Mouse (Mus musculus) limb, embryonic 15.5 days (tissue): Measurements from ENCODE around the gene Scp2. TPM values are rescaled to one million over a fixed set of nuclear protein-coding genes. Genes with fewer than 3 reads are reported as not detected.

ENCODE experiments used
- ATAC-seq: fragments of 200-750 bp; cut with Nextera tagmentation; 2 replicates; pipeline ENCODE4 v1.8.0; 2017; ENCODE audit warnings: low read depth, moderate TSS enrichment; ENCODE audit not compliant: insufficient number of reproducible peaks, low FRiP score, low TSS enrichment
- H3K27ac ChIP-seq: fragments of 300-500 bp; sonication (generic); 2 replicates; pipeline ENCODE4 v1.5.1; 2015; ENCODE audit warnings: moderate library complexity, mild to moderate bottlenecking, inconsistent platforms
- H3K27me3 ChIP-seq: fragments of 300-500 bp; sonication (generic); 2 replicates; pipeline ENCODE4 v1.6.1; 2015; ENCODE audit warnings: inconsistent platforms
- H3K36me3 ChIP-seq: fragments of 300-500 bp; sonication (generic); 2 replicates; pipeline ENCODE4 v1.6.1; 2015; ENCODE audit warnings: inconsistent platforms
- H3K4me1 ChIP-seq: fragments of 300-500 bp; sonication (generic); 2 replicates; pipeline ENCODE4 v1.6.1; 2015; ENCODE audit warnings: inconsistent platforms
- H3K4me2 ChIP-seq: fragments of 300-500 bp; sonication (generic); 2 replicates; pipeline ENCODE4 v1.6.1; 2015; ENCODE audit warnings: mild to moderate bottlenecking, inconsistent platforms
- H3K4me3 ChIP-seq: fragments of 300-500 bp; sonication (generic); 2 replicates; pipeline ENCODE4 v1.5.1; 2015; ENCODE audit warnings: mild to moderate bottlenecking, inconsistent platforms
- H3K9ac ChIP-seq: fragments of 300-500 bp; sonication (generic); 2 replicates; pipeline ENCODE4 v1.6.1; 2015; ENCODE audit warnings: inconsistent platforms
- H3K9me3 ChIP-seq: fragments of 300-500 bp; sonication (generic); 2 replicates; pipeline ENCODE4 v1.6.1; 2016; ENCODE audit warnings: inconsistent platforms
- WGBS: fragments of 180-500 bp; shearing (Covaris S2); methylation state at CpG from one replicate; pipeline ENCODE4 v1.1.7; 2015; 5-methylcytosine and 5-hydroxymethylcytosine counted together
- polyA plus RNA-seq: library from polyadenylated mRNA; unstranded; fragments of >200 nt; fragmentation: Nextera tagmentation; extraction: Ambion mirVana; gene quantifications from 2 replicates; pipeline ENCODE4 v1.2.1, GENCODE M21; 2015

Gene Scp2
- polyA plus RNA-seq, 1 experiment from 2014 or later, result 225 TPM

DNA sequence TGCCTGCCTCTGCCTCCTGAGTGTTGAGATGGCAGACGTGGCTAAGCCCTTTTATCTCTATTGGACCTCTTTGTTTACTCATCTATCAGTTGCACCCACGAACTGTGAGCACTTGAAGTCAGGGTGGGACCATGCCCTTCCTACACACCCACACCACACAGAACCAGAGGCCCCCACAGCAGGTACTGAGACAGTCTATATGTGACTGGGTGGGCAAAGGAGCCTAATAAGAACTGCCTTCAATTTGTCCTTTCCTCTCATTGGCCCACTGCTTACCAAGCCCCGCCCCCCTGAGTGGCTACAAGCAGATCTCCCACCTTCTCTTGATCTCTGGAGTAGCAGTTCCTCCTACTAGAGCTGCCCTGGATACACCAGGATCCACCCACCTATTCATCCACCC, 118.6 kb downstream of the Scp2 start:
- peaks cover 13% of the 10 kb centered on the region for H3K4me1 ChIP-seq
- no peak overlapping the region for H3K4me3 ChIP-seq
- no peak overlapping the region for H3K27ac ChIP-seq
- peaks cover 15% of the 10 kb centered on the region for H3K27me3 ChIP-seq
- 32% methylated on average over 3 of the region's 3 CpGs for WGBS
- no peak overlapping the region for H3K9ac ChIP-seq
- H3K4me2 ChIP-seq, result no peak overlapping the region
- no peak for ATAC-seq
- H3K36me3 ChIP-seq, result no peaks in the 10 kb centered on the region
- no peaks in the 10 kb centered on the region for H3K9me3 ChIP-seq

DNA sequence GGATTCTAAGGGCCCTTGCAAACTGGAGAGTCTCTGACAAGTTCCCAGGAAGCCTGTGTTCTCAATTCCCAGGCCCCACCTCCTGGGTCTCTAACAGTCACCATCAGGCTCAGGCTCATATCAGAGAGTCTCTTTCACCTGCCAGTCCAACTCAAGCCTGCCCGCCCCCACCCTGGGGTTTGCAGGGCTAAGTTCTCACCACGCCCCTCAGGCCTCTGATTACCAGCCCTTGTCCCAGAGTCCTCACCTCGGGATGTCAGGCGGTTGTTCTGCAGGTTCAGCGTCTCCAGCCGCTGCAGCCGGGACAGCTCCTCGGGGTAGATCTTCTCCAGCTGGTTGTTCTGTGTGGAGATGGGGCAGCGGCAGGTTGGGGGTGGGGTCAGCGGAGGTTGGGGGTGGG, 119.5 kb downstream of the Scp2 start:
- no peak overlapping the region for H3K4me2 ChIP-seq
- H3K9ac ChIP-seq, result no peak overlapping the region
- H3K4me1 ChIP-seq, result peaks cover 6% of the 10 kb centered on the region
- no peak for ATAC-seq
- 15% methylated on average over 10 of the region's 10 CpGs for WGBS
- H3K27ac ChIP-seq, result no peak overlapping the region
- peaks cover 5% of the 10 kb centered on the region for H3K27me3 ChIP-seq
- H3K9me3 ChIP-seq, result no peaks in the 10 kb centered on the region
- no peak overlapping the region for H3K4me3 ChIP-seq
- H3K36me3 ChIP-seq, result no peaks in the 10 kb centered on the region

DNA sequence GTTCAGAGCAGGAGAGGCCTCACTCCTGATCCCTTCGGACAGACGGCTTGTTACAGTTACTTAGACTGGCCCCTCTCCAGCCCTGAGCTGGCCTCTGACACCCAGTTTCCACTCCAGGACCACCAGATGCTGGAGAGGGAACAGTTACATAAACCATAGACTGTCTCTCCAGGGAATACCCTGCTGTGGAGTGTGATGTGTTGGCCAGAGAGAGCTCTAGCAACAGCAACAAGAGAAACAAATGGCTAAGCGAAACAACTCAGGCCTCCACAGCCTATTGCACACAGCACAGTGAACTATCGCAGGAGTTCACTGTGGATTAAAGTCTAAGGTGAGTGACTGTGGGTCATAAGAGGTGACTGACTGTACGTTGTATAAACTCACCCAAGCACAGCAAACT, 120.2 kb downstream of the Scp2 start:
- H3K27ac ChIP-seq, result no peak overlapping the region
- ATAC-seq, result no peak

DNA sequence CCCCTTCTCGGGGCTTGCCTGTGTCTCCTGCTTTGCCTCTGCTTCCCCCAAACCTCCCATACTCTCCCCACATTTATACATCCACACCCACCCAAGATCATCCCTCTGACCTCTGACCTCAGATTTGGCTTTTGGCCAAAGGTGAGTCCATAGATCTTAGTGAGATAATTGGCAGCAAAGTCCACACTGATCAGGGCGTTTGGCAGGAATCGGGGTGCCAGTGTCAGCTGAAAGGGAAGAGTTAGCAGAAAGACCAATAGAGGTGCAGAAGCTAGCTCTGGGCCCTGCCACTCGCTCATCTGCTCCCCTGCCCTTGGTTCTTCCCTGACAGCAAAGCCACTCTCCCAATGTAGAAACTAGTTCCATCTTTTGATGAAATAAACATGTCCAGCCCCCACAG, 121.6 kb downstream of the Scp2 start:
- no peak for ATAC-seq
- Histone ChIP-seq H3K27me3 (no peaks in the 10 kb centered on the region), H3K27ac (no peak overlapping the region), H3K9me3 (no peaks in the 10 kb centered on the region), H3K4me3 (no peak overlapping the region), H3K36me3 (no peaks in the 10 kb centered on the region), H3K9ac (no peak overlapping the region), H3K4me2 (no peak overlapping the region), H3K4me1 (peaks cover 18% of the 10 kb centered on the region)
- whole genome bisulfite sequencing, result 81% methylated on average over 4 of the region's 4 CpGs

More for the DNA sequence above, 120.2 kb downstream of the Scp2 start:
- Histone ChIP-seq H3K4me2 (no peak overlapping the region), H3K4me1 (peaks cover 6% of the 10 kb centered on the region), H3K4me3 (no peak overlapping the region), H3K36me3 (no peaks in the 10 kb centered on the region), H3K27me3 (no peaks in the 10 kb centered on the region), H3K9me3 (no peaks in the 10 kb centered on the region), H3K9ac (no peak overlapping the region)
- 61% methylated on average over 5 of the region's 5 CpGs for WGBS

DNA sequence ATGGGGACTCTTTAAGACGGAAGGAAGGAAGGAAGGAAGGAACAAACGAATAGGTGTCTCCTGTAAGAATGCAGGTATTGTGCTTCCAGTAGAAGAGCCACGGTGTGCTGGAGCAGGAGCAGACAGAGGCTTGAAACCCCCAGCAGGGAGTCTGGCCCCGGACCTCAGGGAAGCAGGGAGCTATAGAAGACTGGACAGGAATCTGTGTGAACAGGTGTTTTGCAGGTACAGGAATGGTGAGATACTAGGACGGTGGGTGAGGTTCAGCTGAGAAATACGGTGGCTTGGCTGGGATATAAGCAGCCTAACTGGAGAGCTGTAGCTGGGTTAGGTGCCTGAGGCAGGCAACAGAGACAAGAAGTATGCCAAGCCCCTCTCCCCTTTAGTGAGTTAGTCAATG, 124.6 kb downstream of the Scp2 start:
- no peak overlapping the region for H3K4me2 ChIP-seq
- no peak overlapping the region for H3K9ac ChIP-seq
- H3K4me1 ChIP-seq, result peaks cover 12% of the 10 kb centered on the region
- no peak overlapping the region for H3K27ac ChIP-seq
- 77% methylated on average over 6 of the region's 6 CpGs for WGBS
- no peaks in the 10 kb centered on the region for H3K9me3 ChIP-seq
- no peaks in the 10 kb centered on the region for H3K36me3 ChIP-seq
- H3K4me3 ChIP-seq, result no peak overlapping the region
- no peak for ATAC-seq
- H3K27me3 ChIP-seq, result no peaks in the 10 kb centered on the region

DNA sequence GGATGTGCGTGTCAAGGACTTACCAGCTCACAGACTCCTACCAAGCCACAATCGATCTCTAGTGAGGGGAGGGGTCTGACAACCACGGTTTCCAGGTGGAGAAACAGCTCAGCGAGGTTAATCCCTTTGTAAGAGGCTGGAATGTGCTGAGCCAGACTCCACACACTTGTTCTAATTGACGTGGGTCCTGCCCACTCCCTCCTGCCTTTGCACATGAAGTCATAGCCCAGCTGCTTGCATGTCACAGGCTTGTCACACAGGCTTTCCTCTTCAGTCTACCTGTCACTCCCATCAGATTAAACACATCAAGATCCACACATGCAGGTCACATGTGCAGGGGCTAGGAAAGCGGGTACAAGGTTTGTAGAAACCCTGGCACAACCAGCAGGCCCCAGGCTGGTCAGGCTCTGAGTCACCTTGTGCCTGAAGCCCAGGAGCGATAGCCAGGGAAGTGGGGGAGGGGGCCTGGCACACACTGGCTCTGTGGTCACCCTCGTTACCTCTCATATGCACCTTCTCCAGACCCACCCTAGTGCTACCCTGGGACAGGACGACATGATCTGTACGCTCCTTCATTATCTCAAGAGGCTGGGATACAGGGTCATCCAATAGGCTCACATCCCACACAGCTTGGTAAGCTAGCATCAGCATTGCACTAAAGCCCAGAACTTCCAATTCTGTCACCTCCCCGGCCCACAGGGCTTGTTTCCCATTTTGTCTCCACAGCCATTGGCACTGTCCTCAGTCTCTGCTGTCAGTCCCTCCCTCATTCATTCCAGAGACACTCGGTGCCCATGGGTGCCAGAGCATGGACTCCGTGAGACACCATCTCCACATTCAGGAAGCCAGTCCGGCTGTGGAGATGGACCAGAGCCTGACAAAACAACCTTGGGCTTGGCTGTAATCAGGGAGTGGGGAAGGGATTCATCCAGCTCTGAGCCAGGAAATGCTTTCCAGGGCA, 125.6 kb downstream of the Scp2 start:
- Histone ChIP-seq H3K4me2 (no peak overlapping the region), H3K27me3 (no peaks in the 10 kb centered on the region), H3K36me3 (no peaks in the 10 kb centered on the region)

DNA sequence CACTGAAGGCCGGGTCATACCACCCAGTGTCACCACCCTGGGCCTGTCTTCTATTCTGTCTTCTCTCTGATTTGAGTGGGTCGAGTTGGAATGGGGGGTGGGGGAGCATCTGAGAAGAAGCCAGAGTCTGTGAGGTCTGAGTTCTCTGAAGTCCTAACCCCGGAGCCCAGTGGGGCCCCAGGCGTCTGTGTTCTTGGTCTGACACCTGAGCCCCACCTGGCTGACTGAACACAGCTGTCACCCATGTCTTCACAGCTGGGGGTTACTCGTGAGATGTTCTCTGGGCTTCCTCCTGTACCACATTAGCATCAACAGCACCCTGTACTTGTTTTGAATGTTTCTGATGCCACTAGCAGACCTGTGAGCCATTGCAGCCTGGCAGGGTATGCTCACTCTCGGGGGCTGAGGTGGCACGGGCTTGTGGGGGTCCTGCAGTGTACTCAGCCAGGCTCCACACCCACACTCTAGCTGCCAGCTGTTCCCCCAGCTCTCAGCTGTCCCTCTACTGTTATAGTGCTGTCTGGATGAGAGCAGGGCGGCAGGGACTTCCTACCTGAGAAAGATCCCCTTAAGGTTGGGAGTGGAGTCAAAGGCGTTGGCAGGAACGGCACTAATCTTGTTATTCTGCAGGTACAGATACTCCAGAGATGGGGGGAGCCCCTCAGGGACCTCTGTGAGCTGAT, 126.4 kb downstream of the Scp2 start:
- no peak overlapping the region for H3K4me2 ChIP-seq
- ATAC-seq, result no peak

More for the DNA sequence above, 125.6 kb downstream of the Scp2 start:
- no peak overlapping the region for H3K9ac ChIP-seq
- H3K27ac ChIP-seq, result no peak overlapping the region
- H3K4me1 ChIP-seq, result peaks cover 12% of the 10 kb centered on the region
- no peak overlapping the region for H3K4me3 ChIP-seq
- no peak for ATAC-seq
- no peaks in the 10 kb centered on the region for H3K9me3 ChIP-seq
- WGBS, result 51% methylated on average over 13 of the region's 14 CpGs

DNA sequence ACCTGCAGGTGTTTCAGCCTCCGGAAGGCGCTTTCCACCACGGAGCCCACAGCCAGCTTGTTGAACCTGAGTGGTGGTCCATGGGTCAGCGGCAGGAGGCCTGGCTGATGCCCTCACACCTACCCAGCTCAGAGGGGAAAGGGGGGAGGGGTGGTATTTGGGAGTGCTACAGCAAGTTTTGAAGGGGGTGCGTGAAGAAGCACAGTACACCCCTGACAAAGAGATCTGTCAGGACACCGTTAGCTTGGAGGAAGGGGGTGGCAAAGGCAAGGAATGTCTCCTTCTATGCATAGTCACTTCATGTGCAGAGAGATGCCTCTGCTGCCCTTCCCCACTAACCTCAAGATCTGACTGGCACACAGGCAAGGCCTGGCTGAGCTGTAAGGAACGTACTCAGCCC, 127.0 kb downstream of the Scp2 start:
- WGBS, result 77% methylated on average over 7 of the region's 7 CpGs
- no peaks in the 10 kb centered on the region for H3K36me3 ChIP-seq
- H3K9me3 ChIP-seq, result no peaks in the 10 kb centered on the region

More for the DNA sequence above, 126.4 kb downstream of the Scp2 start:
- Histone ChIP-seq H3K27me3 (no peaks in the 10 kb centered on the region), H3K4me1 (peaks cover 12% of the 10 kb centered on the region), H3K9me3 (no peaks in the 10 kb centered on the region), H3K9ac (no peak overlapping the region), H3K36me3 (no peaks in the 10 kb centered on the region), H3K4me3 (no peak overlapping the region), H3K27ac (no peak overlapping the region)
- WGBS, result 41% methylated on average over 10 of the region's 10 CpGs

DNA sequence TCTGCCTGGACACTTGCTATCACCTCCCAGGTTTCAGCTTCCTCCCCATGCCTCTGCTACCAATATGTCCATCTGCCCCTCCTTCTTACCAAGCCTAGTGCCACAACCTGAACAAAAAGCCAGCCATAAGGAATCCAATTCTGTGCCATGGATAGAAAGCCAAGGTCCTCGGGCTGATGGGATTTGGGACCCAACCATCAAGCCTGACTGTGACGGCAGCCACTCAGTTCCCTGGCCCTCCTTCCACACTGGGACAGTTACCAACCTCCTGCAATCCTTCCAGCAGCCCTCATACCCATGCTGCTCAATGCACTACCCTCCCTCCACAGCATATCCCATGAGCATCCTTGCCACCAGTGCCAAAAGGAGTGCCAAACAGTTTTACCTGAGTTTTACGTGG, 128.5 kb downstream of the Scp2 start:
- H3K27me3 ChIP-seq, result no peaks in the 10 kb centered on the region
- WGBS, result 70% methylated on average over 3 of the region's 3 CpGs
- no peak overlapping the region for H3K4me2 ChIP-seq
- H3K36me3 ChIP-seq, result no peaks in the 10 kb centered on the region
- no peak overlapping the region for H3K9ac ChIP-seq
- no peaks in the 10 kb centered on the region for H3K9me3 ChIP-seq
- ATAC-seq, result no peak
- no peak overlapping the region for H3K4me3 ChIP-seq
- H3K27ac ChIP-seq, result no peak overlapping the region
- H3K4me1 ChIP-seq, result peaks cover 14% of the 10 kb centered on the region

More for the DNA sequence above, 127.0 kb downstream of the Scp2 start:
- no peak overlapping the region for H3K9ac ChIP-seq
- H3K4me2 ChIP-seq, result no peak overlapping the region
- H3K27me3 ChIP-seq, result no peaks in the 10 kb centered on the region
- no peak overlapping the region for H3K27ac ChIP-seq
- H3K4me3 ChIP-seq, result no peak overlapping the region
- no peak for ATAC-seq
- peaks cover 12% of the 10 kb centered on the region for H3K4me1 ChIP-seq

DNA sequence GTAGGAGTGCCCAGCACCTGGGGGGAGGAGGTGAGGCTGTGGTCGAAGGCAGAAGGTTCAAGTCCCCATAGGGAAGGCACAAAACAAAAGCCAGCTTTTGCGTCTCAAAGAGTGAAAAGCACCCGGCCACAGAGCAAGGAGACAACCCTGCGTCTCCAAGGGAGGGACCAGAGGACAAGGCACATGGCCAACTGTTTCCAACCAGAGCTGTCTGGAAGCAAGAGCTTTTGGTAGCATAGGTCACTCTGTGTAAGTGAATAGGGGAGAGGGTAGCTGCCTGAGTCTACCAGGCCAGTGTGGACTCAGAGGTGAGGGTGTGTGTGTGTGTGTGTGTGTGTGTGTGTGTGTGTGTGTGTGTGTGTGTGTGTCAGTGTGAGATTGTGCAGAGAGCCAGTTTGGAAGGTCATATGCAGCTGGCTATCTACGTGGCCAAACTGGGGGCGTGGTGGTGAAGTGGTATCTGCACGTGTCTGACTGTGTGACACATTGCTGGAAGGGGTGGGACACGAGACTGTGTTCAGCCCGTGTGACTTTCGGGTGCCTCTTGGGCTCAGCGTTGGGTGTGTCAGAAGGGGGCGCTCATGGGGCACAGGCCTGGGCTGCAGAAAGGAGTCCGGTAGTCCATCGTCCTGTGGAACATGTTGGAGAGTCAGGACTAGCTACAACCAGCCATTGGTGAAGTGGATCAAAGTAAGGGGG, 129.6 kb downstream of the Scp2 start:
- 65% methylated on average over 14 of the region's 14 CpGs for WGBS
- H3K4me3 ChIP-seq, result no peak overlapping the region
- no peak overlapping the region for H3K4me2 ChIP-seq
- H3K9me3 ChIP-seq, result no peaks in the 10 kb centered on the region
- no peaks in the 10 kb centered on the region for H3K27me3 ChIP-seq
- no peak overlapping the region for H3K9ac ChIP-seq
- H3K36me3 ChIP-seq, result no peaks in the 10 kb centered on the region
- H3K4me1 ChIP-seq, result peaks cover 14% of the 10 kb centered on the region
- no peak for ATAC-seq
- no peak overlapping the region for H3K27ac ChIP-seq

DNA sequence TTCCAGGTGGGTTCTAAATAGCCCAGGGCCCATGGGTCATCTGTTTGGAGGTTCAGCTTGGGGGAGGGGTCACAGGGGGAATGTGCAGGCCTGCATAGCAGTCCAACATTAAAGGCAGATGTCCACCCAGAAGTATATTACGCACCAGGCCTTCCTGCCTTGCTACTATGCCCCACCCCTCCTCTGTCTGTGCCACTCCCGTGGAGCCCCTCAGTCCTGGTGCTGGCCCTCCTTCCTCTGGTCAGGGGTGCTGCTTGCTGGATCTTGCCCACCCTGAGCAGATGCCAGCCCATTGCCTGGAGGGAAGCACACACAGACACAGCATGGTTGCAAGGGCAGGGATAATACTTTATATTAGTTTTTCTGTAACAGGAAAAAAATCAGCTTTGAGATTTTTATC, 130.3 kb downstream of the Scp2 start:
- ATAC-seq, result no peak
- no peaks in the 10 kb centered on the region for H3K9me3 ChIP-seq
- no peak overlapping the region for H3K4me2 ChIP-seq
- H3K36me3 ChIP-seq, result no peaks in the 10 kb centered on the region
- H3K9ac ChIP-seq, result no peak overlapping the region
- H3K4me1 ChIP-seq, result peaks cover 12% of the 10 kb centered on the region
- no peak overlapping the region for H3K4me3 ChIP-seq
- H3K27ac ChIP-seq, result no peak overlapping the region
- no peaks in the 10 kb centered on the region for H3K27me3 ChIP-seq
- WGBS, result 58% methylated on average over 2 of the region's 2 CpGs

DNA sequence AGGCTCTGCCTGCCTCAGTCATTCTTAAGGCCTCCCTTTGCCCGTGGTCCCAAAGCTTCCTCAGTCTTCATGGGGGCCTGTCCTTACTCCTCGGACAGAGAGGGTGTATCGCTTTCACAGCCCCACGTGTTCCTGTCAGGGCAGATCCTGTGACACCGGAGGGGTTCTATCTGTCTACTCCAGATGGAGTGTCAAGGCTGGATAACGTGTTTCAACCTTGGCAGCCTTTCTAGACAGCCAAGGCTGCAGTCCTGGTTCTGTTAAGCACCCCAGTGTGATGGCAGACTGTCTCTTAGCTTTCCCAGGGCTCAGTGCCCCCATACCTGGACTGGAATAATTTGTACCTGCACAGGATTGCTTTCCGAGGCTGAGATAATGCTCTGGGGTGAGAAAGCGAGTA, 136.3 kb downstream of the Scp2 start:
- Histone ChIP-seq H3K9me3 (no peaks in the 10 kb centered on the region), H3K4me3 (no peak overlapping the region), H3K4me1 (0 out of 2 replicates have a peak, but pooled peaks cover 5% of the 10 kb centered on the region), H3K36me3 (no peaks in the 10 kb centered on the region), H3K9ac (no peak overlapping the region), H3K4me2 (no peak overlapping the region), H3K27me3 (no peaks in the 10 kb centered on the region), H3K27ac (no peak overlapping the region)
- no peak for ATAC-seq
- WGBS, result 59% methylated on average over 8 of the region's 8 CpGs
